Mouse (Mus musculus): ENCODE measurements at regions not wholly inside any gene's neighbourhood (a gene's known extent, or its start where the extent isn't known, plus 50 kb on each side); places are given as distances from the start of the nearest gene placed in this dataset.
"Not testable (repeated sequence)": the region's sequence is repeated elsewhere in the genome, so short reads cannot be mapped to it uniquely, and the experiment has no call there.

DNA sequence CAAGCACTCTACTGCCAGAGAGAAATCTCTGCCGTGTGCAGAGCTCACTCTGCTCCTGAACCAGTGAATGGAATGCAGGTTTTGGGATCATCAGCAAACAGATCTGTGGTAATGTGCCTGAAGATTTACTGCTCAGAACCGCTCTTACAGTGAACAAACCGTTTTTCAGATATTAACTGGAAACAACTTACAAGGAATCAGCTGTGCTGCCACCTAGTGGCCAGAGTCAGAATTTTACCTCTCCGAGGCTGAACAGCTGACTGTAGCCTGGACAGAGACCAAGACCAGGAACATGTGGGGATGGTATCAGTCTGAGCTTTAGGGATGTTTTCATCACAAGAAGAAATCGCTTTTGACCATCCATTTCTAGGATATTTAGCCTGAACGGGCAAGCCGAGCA, 65.3 kb downstream of the Gm15023 start:
- H3K27me3 ChIP-seq (replicated peaks); H3K9me3 ChIP-seq; H3K36me3 ChIP-seq (replicated peaks; ENCODE audit: low read length); H3K4me3 ChIP-seq (replicated peaks); H3K4me1 ChIP-seq: not testable (repeated sequence)

DNA sequence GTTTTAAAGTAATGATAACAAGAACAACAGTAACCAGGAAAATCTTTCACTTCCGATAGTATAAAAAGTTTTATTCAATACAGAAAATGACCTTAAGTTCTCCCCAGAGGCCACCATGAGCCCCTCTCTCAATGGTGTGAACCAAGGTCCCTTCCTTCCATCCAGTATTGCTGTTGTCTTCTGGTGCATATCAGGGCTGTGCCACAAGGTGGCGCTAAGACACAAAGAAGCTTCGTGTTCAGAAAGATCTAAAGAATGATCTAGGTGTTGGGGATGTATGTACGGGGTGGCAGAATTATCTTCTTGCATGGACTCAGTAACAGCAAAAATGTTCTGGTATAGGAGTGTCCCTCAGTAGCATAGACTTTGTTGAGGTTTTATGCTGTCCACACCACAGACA, 66.6 kb downstream of the Gm15023 start:
- H3K36me3 ChIP-seq (replicated peaks; ENCODE audit: low read length); H3K9me3 ChIP-seq; H3K27me3 ChIP-seq (replicated peaks); H3K4me3 ChIP-seq (replicated peaks); H3K4me1 ChIP-seq: not testable (repeated sequence)

DNA sequence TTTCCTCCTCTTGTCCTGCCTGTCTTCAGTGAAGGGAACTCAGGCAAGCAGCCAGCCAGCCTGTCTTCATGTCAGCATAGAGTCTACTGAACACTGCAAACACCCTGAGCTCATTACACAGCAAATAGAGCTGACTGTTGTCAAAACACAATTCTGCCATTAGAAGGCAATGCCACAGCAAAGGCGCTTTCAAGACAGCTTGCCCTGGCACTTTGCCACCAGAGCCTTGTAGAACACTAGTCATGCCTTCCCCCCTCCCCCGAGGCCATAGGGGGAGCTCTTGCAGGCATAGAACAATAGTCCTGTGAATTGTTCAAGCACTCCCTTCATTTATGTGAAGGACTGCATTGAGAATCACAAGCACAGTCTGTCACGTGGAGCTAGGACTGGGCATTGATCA, 75.8 kb downstream of the Gm15023 start:
- H3K9me3 ChIP-seq = no peaks in the 10 kb centered on the region
- H3K4me1 ChIP-seq = no peaks in the 10 kb centered on the region
- H3K4me3 ChIP-seq (replicated peaks) = no peak overlapping the region
- no peak for TF ChIP-seq GATA1 (IDR thresholded peaks at IDR 0.05; ENCODE audit: borderline replicate concordance, low read length)
- no peak for TF ChIP-seq FLI1 (IDR thresholded peaks at IDR 0.05; ENCODE audit: low read length)
- H3K36me3 ChIP-seq (replicated peaks; ENCODE audit: low read length) = no peaks in the 10 kb centered on the region
- H3K27me3 ChIP-seq (replicated peaks) = peaks cover 18% of the 10 kb centered on the region

DNA sequence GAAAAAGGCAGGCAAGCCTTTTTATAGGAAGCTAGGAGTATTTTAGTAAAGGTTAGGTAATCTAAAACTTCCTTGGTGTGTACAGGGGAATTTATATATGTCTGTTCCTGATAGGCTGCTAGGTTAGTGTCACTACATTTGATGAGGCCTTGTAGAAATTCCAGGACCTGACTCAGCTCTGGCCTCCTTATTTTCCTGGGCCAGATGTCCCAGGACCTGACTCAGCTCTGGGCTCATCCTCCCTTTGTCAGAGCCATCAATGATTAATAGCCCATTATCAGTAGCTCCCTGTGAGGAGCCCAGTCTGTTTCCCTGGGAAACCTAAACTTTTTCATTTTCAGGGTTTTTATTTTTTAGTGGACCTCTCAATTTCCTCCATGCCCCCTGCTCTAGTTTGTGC, 79.3 kb downstream of the Gm15023 start:
- TF ChIP-seq FLI1 (IDR thresholded peaks at IDR 0.05; ENCODE audit: low read length) (no peak), GATA1 (IDR thresholded peaks at IDR 0.05; ENCODE audit: borderline replicate concordance, low read length) (no peak)
- Histone ChIP-seq H3K27me3 (replicated peaks) (peaks cover 29% of the 10 kb centered on the region), H3K9me3 (peaks cover 11% of the 10 kb centered on the region), H3K4me1 (no peaks in the 10 kb centered on the region), H3K4me3 (replicated peaks) (no peak overlapping the region), H3K36me3 (replicated peaks; ENCODE audit: low read length) (no peaks in the 10 kb centered on the region)

DNA sequence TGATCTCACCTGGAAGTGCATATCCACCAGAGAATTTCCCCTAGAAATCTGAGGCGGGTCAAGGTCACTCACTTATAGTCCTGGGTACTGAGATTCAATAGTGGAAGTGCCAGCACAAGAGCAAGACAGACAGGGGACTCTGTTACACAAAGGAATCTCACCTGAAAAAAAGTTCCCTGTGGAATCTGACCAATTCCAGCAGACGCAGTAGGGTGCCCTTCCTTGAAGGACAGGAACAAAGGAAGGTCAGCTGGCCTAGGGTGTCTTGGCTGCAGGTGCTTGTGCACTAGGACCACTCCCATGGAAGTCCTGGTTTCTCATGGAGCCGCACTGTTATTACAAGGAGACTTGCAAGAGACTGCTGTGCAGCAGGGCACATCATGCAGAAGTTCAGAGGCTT, 81.2 kb downstream of the Gm15023 start:
- H3K4me1 ChIP-seq = no peaks in the 10 kb centered on the region
- H3K36me3 ChIP-seq (replicated peaks; ENCODE audit: low read length) = no peaks in the 10 kb centered on the region
- H3K9me3 ChIP-seq = peaks cover 11% of the 10 kb centered on the region
- H3K4me3 ChIP-seq (replicated peaks) = no peak overlapping the region
- H3K27me3 ChIP-seq (replicated peaks) = peaks cover 21% of the 10 kb centered on the region
- no peak for TF ChIP-seq FLI1 (IDR thresholded peaks at IDR 0.05; ENCODE audit: low read length)
- TF ChIP-seq GATA1 (IDR thresholded peaks at IDR 0.05; ENCODE audit: borderline replicate concordance, low read length) = no peak

DNA sequence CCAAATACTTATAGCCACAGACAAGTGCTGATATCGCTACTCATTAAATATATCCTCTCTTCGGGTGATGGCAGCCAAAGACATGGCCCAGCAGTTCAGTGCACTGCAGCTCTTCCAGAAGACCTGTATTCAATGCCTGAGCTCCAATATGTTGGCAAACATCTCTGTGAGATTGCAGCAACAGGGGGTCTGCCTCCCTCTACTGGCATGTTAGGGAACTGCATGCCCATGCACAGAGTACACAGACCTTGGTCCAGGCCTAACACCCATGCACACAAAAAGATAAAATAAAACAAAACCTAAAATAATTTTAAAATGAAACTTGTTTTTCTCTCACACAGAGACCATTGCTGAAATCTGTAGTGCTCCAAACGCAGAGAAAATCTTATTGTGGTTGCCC, 82.1 kb upstream of the Zmat1 start:
- not testable (repeated sequence) for H3K27me3 ChIP-seq (replicated peaks); H3K4me3 ChIP-seq (replicated peaks); H3K36me3 ChIP-seq (replicated peaks; ENCODE audit: low read length); H3K4me1 ChIP-seq
- H3K9me3 ChIP-seq = peaks cover 11% of the 10 kb centered on the region

DNA sequence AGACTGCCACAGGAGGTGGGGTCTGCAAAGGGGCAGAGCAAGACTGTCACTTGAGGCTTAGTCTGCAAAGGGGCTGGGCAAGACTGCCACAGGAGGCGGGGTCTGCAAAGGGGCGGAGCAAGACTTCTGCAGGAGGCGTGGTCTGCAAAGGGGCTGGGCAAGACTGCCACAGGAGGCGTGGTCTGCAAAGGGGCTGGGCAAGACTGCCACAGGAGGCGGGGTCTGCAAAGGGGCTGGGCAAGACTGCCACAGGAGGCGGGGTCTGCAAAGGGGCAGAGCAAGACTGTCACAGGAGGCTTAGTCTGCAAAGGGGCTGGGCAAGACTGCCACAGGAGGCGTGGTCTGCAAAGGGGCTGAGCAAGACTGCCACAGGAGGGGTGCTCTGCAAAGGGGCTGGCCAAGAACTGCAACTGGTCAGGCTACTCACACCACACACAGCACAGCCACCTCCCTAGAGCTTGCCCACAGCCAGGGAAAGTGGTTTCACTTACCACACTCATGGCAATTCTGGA, 78.1 kb upstream of the Zmat1 start:
- H3K27me3 ChIP-seq (replicated peaks); H3K9me3 ChIP-seq; H3K36me3 ChIP-seq (replicated peaks; ENCODE audit: low read length): not testable (repeated sequence)
- H3K4me1 ChIP-seq = peaks cover 12% of the 10 kb centered on the region
- H3K4me3 ChIP-seq (replicated peaks) = peak overlapping the region; percentile 76

DNA sequence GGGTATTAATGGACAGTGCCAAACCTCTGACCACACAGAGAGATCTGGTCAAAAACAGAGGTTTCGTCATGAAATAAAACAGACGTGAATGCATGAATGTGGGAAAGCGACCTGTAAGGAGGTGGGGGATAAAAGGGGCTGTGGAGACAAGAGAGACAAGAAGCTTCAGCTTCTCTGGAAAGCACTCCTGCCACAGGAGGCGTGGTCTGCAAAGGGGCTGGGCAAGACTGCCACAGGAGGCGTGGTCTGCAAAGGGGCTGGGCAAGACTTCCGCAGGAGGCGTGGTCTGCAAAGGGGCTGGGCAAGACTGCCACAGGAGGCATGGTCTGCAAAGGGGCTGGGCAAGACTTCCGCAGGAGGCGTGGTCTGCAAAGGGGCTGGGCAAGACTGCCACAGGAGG, 77.6 kb upstream of the Zmat1 start:
- not testable (repeated sequence) for H3K27me3 ChIP-seq (replicated peaks); H3K36me3 ChIP-seq (replicated peaks; ENCODE audit: low read length); H3K4me3 ChIP-seq (replicated peaks); H3K9me3 ChIP-seq
- H3K4me1 ChIP-seq = peaks cover 12% of the 10 kb centered on the region

DNA sequence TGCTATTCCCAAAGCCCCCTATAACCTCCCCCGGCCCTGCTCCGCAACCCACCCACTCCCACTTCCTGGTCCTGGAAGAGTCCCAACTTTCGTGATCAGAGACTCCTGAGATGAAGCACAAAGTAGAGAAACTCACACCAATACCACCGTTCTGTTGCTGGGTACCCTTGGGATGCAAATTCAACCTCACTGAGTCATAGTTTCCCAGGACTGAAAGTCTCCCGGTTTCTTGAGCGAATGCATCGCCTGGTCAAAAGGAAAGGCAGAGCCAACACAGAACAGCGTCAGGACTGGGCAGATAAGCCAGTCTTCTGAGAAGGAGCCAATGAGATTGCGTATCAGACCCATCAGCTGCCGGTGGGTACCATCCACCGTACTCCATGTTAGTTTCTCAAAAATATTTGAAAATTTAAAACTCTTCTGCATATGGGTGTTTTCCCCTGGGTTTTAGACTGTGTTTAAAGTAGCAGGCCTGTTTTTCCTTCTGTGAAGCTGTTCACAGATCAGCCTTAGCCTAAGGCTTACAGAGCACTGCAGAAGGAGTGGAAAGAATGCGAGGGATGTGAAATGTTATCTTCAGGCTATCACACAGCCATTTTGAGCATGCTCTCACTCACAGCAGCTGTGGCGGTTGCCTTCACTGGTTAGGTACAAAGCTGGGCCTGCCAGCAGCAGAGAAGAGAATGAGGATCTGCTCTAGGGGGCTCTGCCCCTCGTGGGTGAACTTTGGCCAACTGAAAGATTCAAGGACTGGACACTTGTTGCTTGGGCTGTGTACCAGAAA, 77.0 kb upstream of the Zmat1 start:
- H3K4me1 ChIP-seq = peaks cover 12% of the 10 kb centered on the region

DNA sequence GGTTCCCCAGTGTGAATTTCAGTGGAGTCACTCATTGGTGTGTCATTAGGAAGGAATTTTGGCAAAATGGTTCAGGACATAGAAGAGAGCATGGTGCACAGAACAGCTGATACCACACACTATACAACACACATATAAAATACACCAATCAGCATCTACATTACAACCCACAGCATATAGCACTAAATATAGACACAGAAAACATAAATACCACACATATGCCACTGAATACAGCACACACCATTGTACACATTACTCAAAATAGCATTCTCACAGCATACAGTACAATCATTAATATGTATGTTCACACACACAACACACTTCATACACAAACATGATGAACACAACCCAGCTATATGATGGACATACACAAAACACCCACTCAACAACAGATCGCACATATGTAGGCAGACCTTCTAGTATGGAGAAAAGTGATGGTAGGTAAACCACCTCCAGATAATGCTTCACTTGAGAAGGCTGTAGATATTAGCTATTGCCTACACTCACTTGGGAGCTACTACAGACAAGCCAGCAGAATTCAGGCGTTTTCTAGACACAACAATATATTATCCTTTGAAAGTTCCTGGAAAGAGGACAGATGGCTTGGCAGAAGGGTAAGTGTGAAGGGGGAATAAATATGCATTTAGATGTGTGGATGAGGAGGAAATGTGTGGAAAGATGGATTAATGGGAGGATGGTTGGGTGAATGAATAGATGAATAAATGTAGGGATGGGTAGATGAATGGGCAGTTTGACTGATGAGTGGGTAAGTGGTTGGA, 71.6 kb upstream of the Zmat1 start:
- H3K36me3 ChIP-seq (replicated peaks; ENCODE audit: low read length) = no peaks in the 10 kb centered on the region
- TF ChIP-seq FLI1 (IDR thresholded peaks at IDR 0.05; ENCODE audit: low read length) = no peak
- TF ChIP-seq GATA1 (IDR thresholded peaks at IDR 0.05; ENCODE audit: borderline replicate concordance, low read length) = no peak
- H3K9me3 ChIP-seq = no peaks in the 10 kb centered on the region

More for the DNA sequence above, 77.0 kb upstream of the Zmat1 start:
- H3K9me3 ChIP-seq; H3K4me3 ChIP-seq (replicated peaks); H3K27me3 ChIP-seq (replicated peaks); H3K36me3 ChIP-seq (replicated peaks; ENCODE audit: low read length): not testable (repeated sequence)

DNA sequence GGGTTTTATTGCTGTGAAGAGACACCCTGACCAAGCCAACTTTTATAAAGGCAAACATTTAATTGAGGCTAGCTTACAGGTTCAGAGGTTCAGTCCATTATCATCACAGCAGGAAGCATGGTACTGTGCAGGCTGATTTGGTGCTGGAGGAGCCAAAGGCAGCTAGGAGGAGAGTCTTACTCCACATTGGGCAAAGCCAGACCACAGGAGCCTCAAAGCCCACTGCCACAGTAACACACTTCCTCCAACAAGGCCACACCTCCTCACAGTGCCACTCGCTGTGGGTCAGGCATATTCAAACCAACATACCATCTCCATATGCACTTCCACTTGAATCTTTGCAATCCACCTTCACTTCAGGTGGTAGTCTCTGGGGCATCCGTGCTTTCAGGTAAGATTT, 70.4 kb upstream of the Zmat1 start:
- TF ChIP-seq GATA1 (IDR thresholded peaks at IDR 0.05; ENCODE audit: borderline replicate concordance, low read length) (no peak), FLI1 (IDR thresholded peaks at IDR 0.05; ENCODE audit: low read length) (no peak)
- H3K36me3 ChIP-seq (replicated peaks; ENCODE audit: low read length) = no peaks in the 10 kb centered on the region
- no peaks in the 10 kb centered on the region for H3K9me3 ChIP-seq
- H3K4me1 ChIP-seq = peaks cover 27% of the 10 kb centered on the region
- H3K27me3 ChIP-seq (replicated peaks) = peaks cover 8% of the 10 kb centered on the region
- H3K4me3 ChIP-seq (replicated peaks) = no peak overlapping the region

More for the DNA sequence above, 71.6 kb upstream of the Zmat1 start:
- Histone ChIP-seq H3K4me1 (peaks cover 27% of the 10 kb centered on the region), H3K27me3 (replicated peaks) (peaks cover 11% of the 10 kb centered on the region), H3K4me3 (replicated peaks) (no peak overlapping the region)

Data from megakaryocyte, embryonic 14.5 days (primary cell).